Mouse (Mus musculus) E14TG2a.4 (cell line): ENCODE data around the gene CT030661.1.

Source experiments
- CTCF ChIP-seq: conservative IDR thresholded peaks from 2 replicates; pipeline ENCODE4 v1.5.1; 2014; ENCODE audit warnings: low read length
- NANOG ChIP-seq: IDR thresholded peaks from 2 replicates; pipeline ENCODE4 v1.6.1; 2014; ENCODE audit warnings: borderline replicate concordance, low read length, mixed read lengths

DNA sequence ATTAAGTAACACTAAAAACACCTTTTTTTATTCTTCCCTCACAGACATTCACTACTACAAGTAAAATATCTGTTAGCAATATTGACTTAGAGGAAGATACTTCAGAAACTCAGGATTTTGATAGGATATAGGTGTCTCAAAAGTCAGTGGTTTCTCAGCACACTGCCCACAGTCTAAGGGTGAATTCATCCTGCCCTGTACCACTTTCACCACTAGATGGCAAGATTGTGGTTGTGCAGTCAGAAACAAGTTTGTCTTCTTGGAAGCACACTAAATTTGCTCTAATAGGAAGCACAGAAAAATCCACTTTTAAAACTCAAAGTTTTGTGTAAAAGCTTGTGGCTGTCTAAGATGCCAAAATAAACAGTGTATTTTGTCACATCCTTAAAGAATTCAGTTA, 38.2 kb upstream of the CT030661.1 start:
- peak; percentile 88 for TF ChIP-seq CTCF
- TF ChIP-seq NANOG = no peak
